Mouse (Mus musculus) lung, embryonic 14.5 days (tissue): ENCODE data around the gene Card10. TPM values are rescaled to one million over a fixed set of nuclear protein-coding genes. Genes with fewer than 3 reads are reported as not detected.
A peak's percentile ranks its signal among the peaks of the same experiment; 100 is the strongest.

ENCODE experiments used
- ATAC-seq: fragments of 200-750 bp; cut with Nextera tagmentation; 2 replicates; pipeline ENCODE4 v1.8.0; 2017; ENCODE audit warnings: mild to moderate bottlenecking, moderate TSS enrichment, moderate library complexity; ENCODE audit not compliant: insufficient read depth
- DNase-seq: peaks from one replicate; pipeline ENCODE4 v3.0.0-alpha.2; 2015
- H3K27ac ChIP-seq: fragments of 300-500 bp; sonication (generic); 2 replicates; pipeline ENCODE4 v1.5.1; 2014; ENCODE audit warnings: low read depth, mild to moderate bottlenecking, moderate library complexity
- H3K27me3 ChIP-seq: fragments of 300-500 bp; sonication (generic); 2 replicates; pipeline ENCODE4 v1.6.1; 2014; ENCODE audit warnings: low read length, control low read depth; ENCODE audit not compliant: insufficient read depth
- H3K36me3 ChIP-seq: fragments of 300-500 bp; sonication (generic); 2 replicates; pipeline ENCODE4 v1.6.1; 2014; ENCODE audit warnings: control low read depth; ENCODE audit not compliant: insufficient read depth
- H3K4me1 ChIP-seq: fragments of 300-500 bp; sonication (generic); 2 replicates; pipeline ENCODE4 v1.6.1; 2014; ENCODE audit warnings: antibody characterized with exemption, control low read depth; ENCODE audit not compliant: insufficient read depth
- H3K4me2 ChIP-seq: fragments of 300-500 bp; sonication (generic); 2 replicates; pipeline ENCODE4 v1.6.1; 2014; ENCODE audit warnings: mild to moderate bottlenecking
- H3K4me3 ChIP-seq: fragments of 300-500 bp; sonication (generic); 2 replicates; pipeline ENCODE4 v1.5.1; 2014; ENCODE audit warnings: low read depth, low read length
- H3K9ac ChIP-seq: fragments of 300-500 bp; sonication (generic); 2 replicates; pipeline ENCODE4 v1.6.1; 2014
- H3K9me3 ChIP-seq: fragments of 300-500 bp; sonication (generic); 2 replicates; pipeline ENCODE4 v1.6.1; 2016; ENCODE audit warnings: low read depth, low read length, control low read depth
- CTCF ChIP-seq: IDR thresholded peaks from 2 replicates; pipeline ENCODE4 v1.5.1; 2016; ENCODE audit warnings: antibody characterized with exemption, low read depth
- WGBS: fragments of 180-500 bp; shearing (Covaris S2); extraction: QIAGEN DNeasy Blood & Tissue Kit; methylation state at CpG from one replicate; pipeline ENCODE4 v1.1.7; 2014; 5-methylcytosine and 5-hydroxymethylcytosine counted together
- polyA plus RNA-seq: library from polyadenylated mRNA; unstranded; fragments of >200 nt; fragmentation: Nextera tagmentation; extraction: Ambion mirVana; gene quantifications from 2 replicates; pipeline ENCODE4 v1.2.1, GENCODE M21; 2014

Card10 gene
- polyA plus RNA-seq, 1 experiment from 2014 or later: 8.5 TPM

DNA sequence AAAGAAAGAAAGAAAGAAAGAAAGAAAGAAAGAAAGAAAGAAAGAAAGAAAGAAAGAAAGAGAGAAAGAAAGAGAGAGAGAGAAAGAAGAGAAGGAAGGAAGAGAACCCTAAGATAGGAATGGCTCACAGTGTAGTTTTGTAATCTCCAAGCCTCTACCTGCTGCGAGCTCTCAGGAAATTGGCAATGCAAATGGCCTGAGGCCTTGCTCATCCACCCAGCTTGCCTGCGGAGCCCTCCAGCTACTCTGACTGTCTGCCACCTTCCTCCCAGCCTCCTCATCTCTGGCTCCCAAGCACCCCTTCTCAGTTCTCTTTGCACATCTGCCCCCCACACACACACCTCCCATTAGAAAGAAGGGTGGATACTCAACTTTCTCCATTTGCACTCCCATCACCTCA, 6.1 kb upstream of the Card10 start:
- Histone ChIP-seq H3K27ac (no peak overlapping the region), H3K9me3 (no peaks in the 10 kb centered on the region), H3K4me1 (peaks cover 10% of the 10 kb centered on the region; the same call in 1 of the 2 replicates), H3K4me3 (no peak overlapping the region), H3K36me3 (no peaks in the 10 kb centered on the region), H3K9ac (no peak overlapping the region), H3K27me3 (no peaks in the 10 kb centered on the region), H3K4me2 (no peak overlapping the region)
- no peak for DNase-seq
- ATAC-seq: no peak
- no peak for TF ChIP-seq CTCF
- WGBS: 80% methylated on average over 2 of the region's 2 CpGs

DNA sequence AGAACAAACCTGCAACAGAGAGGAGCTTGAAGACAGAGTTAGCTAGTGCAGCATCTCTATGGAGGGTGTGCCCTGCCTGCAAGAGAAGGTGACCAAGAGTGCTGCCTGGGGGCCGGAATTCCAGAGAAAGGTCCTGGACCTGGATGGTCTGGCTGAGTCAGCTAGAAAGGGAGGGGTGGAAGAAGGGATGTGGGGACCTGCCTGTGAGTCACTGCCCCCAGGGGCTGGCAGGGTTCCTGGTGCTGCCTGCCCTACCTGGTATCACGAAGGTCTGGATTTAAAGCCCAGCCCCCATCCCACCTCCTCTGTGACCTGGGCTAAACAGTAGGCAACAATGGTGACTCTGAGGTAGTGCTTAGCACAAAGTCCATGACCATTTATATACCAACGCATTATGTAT, 4.3 kb upstream of the Card10 start:
- no peak overlapping the region for H3K9ac ChIP-seq
- WGBS: 55% methylated on average over 3 of the region's 3 CpGs
- H3K4me2 ChIP-seq: no peak overlapping the region
- ATAC-seq (no peak), DNase-seq (no peak)
- no peak overlapping the region for H3K4me3 ChIP-seq
- no peaks in the 10 kb centered on the region for H3K36me3 ChIP-seq
- no peaks in the 10 kb centered on the region for H3K9me3 ChIP-seq
- TF ChIP-seq CTCF: no peak
- H3K27me3 ChIP-seq: peaks cover 10% of the 10 kb centered on the region
- H3K27ac ChIP-seq: no peak overlapping the region
- peaks cover 14% of the 10 kb centered on the region; the same call in 1 of the 2 replicates for H3K4me1 ChIP-seq

DNA sequence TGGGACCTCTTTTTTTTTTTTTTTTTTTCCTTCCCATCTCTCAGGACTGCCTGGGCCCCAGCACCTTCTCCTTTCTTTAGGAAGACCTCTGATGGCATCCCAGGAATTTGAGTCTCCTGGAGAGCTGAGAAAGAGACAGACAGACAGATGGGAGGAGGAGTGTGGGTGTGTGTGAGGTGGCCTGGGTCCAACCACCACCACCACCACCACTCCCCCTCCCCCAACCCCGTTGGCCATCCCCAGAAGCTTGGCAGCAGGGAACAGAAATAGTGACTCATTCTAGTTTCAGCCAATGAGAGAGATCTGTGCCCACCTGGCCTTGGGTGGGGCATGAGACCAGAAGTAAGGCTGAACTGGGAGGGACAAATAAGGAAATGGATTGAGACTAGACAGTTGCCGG, 3.8 kb upstream of the Card10 start:
- WGBS: 23% methylated on average over 2 of the region's 2 CpGs
- no peak for TF ChIP-seq CTCF
- no peak overlapping the region for H3K4me3 ChIP-seq
- no peak overlapping the region for H3K4me2 ChIP-seq
- no peaks in the 10 kb centered on the region for H3K36me3 ChIP-seq
- peaks cover 15% of the 10 kb centered on the region for H3K27me3 ChIP-seq
- H3K4me1 ChIP-seq: peaks cover 14% of the 10 kb centered on the region; the same call in 1 of the 2 replicates
- 0 out of 2 replicates have a peak overlapping the region, but pooled peaks have one; percentile 22 for H3K27ac ChIP-seq
- no peaks in the 10 kb centered on the region for H3K9me3 ChIP-seq
- DNase-seq: no peak
- H3K9ac ChIP-seq: no peak overlapping the region
- ATAC-seq: no peak

DNA sequence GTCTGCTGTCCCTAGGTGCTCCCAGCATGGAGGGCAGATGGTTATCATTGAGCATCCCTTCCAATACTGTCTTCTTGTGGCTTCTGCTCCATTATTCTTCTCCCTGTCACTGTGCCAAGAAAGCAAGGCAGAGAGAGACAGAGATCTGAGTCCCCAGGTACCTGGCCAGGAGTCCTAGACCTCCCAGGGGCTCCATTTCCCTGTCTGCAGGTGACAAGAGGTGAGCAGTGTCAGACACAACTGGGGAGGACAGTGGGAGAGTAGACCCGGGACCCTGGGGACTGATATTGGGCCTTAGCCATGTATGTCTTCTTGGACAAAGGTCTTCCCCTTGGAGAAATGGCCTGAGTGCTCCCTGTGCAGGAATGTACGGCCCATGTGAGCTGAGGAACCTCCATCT, 2.5 kb upstream of the Card10 start:
- WGBS: 74% methylated on average over 2 of the region's 2 CpGs
- DNase-seq (no peak), ATAC-seq (no peak)
- no peak for TF ChIP-seq CTCF
- Histone ChIP-seq H3K4me1 (peaks cover 14% of the 10 kb centered on the region; the same call in 1 of the 2 replicates), H3K27me3 (peaks cover 25% of the 10 kb centered on the region), H3K9ac (no peak overlapping the region), H3K27ac (no peak overlapping the region), H3K4me3 (no peak overlapping the region), H3K9me3 (no peaks in the 10 kb centered on the region), H3K4me2 (no peak overlapping the region), H3K36me3 (no peaks in the 10 kb centered on the region)

DNA sequence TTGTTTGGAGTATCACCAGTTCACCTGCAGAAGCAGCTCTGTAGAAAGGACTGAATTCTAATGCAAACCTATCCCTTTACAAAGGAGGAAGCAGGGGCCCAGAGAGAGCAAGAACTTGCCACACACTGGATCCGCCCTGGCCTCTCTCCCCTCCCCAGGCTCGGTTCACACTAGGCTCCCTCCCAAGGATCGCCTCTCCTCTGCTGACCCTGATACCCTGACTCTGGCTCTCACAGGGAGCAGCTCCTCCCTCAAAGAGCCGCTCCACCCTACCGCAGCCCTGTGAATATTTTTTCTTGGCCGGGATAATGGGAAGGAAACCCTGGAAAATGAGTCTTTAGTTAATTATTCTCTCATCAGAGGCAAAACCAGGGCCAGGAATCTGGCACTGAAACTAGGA, 1.5 kb upstream of the Card10 start:
- no peak overlapping the region for H3K9ac ChIP-seq
- H3K4me3 ChIP-seq: no peak overlapping the region
- H3K27me3 ChIP-seq: peaks cover 25% of the 10 kb centered on the region
- H3K4me2 ChIP-seq: no peak overlapping the region
- H3K27ac ChIP-seq: peak overlapping the region; percentile 55; the same call in 1 of the 2 replicates
- ATAC-seq: no peak
- 0 out of 2 replicates have a peak, but pooled peaks cover 8% of the 10 kb centered on the region for H3K4me1 ChIP-seq
- H3K9me3 ChIP-seq: no peaks in the 10 kb centered on the region
- H3K36me3 ChIP-seq: no peaks in the 10 kb centered on the region
- no peak for TF ChIP-seq CTCF
- WGBS: 15% methylated on average over 6 of the region's 6 CpGs
- no peak for DNase-seq

DNA sequence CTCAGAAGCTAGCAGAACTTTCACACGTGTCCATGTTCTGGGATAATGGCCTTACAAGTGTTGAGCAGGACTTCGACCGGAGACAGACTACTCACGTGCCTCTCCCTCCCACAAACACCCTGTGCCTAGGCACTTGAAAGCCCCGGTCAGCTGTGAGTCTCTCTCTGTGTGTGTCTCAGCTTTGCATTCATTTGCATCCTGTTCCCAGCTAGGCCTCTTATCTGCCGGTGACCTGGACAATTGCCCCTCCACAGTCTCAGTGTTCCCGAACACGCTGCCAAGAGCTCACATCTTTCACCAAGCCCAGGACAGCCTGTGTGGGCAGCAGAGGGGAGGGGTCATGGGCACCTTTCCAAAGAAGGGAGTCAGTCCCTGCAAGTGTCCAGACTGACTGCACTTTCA, 658 bp upstream of the Card10 start:
- Histone ChIP-seq H3K36me3 (no peaks in the 10 kb centered on the region), H3K4me1 (0 out of 2 replicates have a peak, but pooled peaks cover 8% of the 10 kb centered on the region), H3K9ac (no peak overlapping the region), H3K4me2 (peak overlapping the region; percentile 93), H3K4me3 (no peak overlapping the region), H3K27me3 (peaks cover 25% of the 10 kb centered on the region), H3K9me3 (no peaks in the 10 kb centered on the region), H3K27ac (peak overlapping the region; percentile 55; the same call in 1 of the 2 replicates)
- WGBS: 5% methylated on average over 8 of the region's 8 CpGs
- ATAC-seq (peak; percentile 10; the same call in 1 of the 2 replicates), DNase-seq (peak; percentile 40)
- no peak for TF ChIP-seq CTCF

DNA sequence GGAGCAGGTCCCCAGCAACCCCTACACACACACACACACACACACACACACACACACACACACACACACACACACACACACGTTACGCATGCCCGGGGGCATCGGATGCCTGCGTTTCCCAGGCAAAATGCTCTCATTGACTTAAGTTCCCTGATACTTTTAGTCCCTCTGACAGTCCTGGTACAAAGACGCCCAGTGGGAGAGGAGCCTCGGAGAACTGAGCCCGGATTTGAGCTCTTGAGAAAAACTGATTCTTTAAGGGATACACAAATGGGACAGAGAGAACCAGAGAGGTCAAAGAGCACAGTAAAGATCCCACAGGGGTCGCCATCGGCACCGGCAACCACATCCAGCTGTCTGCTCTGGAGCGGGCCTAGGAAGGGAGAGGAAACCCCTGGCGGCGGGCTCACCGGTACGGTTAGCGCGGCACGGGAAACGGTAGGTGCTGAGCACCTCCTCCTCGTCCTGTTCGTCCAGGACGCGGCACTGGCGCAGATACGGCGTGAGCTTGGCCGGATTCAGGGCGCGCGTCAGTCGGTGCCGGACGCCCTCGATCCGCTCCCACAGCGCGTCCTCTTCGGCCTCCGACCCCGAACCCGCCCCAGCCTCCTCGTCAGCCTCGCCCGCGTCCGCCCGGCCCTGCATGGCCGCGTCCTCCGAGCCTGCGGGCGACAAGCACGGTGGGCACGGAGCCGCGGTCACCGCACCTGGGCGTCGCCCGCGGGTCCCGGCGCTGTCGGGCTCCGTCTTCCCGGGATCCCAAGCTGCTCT, 686 bp downstream of the Card10 start:
- 4% methylated on average over 67 of the region's 67 CpGs for WGBS
- H3K9me3 ChIP-seq: no peaks in the 10 kb centered on the region
- ATAC-seq (peak; percentile 33), DNase-seq (no peak)
- H3K4me3 ChIP-seq: peak overlapping the region; percentile 62
- H3K9ac ChIP-seq: peak overlapping the region; percentile 64
- TF ChIP-seq CTCF: no peak
- no peak overlapping the region for H3K27ac ChIP-seq
- H3K4me1 ChIP-seq: 0 out of 2 replicates have a peak, but pooled peaks cover 8% of the 10 kb centered on the region
- peaks cover 25% of the 10 kb centered on the region for H3K27me3 ChIP-seq
- peak overlapping the region; percentile 93 for H3K4me2 ChIP-seq
- no peaks in the 10 kb centered on the region for H3K36me3 ChIP-seq
